Mouse (Mus musculus): ENCODE measurements around the gene Bpifb3.
A peak's percentile ranks its signal among the peaks of the same experiment; 100 is the strongest.

Gene Bpifb3

GRCm38 (mm10) chr2:153917930-153918329 is at the start of gene Bpifb3:
Gene Bpifb3, plus strand, starts transcription at chr2:153918230.
- no peak for DNase-seq

GRCm38 (mm10) chr2:153870984-153871383 is 47.0 kb upstream of the Bpifb3 start, which contains the start of gene Sun5:
Gene Sun5, minus strand, starts transcription at chr2:153871084.
- DNase-seq: no peak

- DNase-seq: no peak
Observed at GRCm38 (mm10) chr2:153874745-153875144, 43.3 kb upstream of the Bpifb3 start, which contains the start of gene Bpifb2. Gene Bpifb2, plus strand, starts transcription at chr2:153875045.

GRCm38 (mm10) chr2:153899111-153899510 is 18.9 kb upstream of the Bpifb3 start:
- no peak for DNase-seq

GRCm38 (mm10) chr2:153900088-153900487 is 17.9 kb upstream of the Bpifb3 start, which contains the start of gene Bpifb6:
Gene Bpifb6, plus strand, starts transcription at chr2:153900388.
- DNase-seq: no peak

- DNase-seq: no peak
Observed at GRCm38 (mm10) chr2:153902726-153903125, 15.3 kb upstream of the Bpifb3 start.

GRCm38 (mm10) chr2:153906626-153907025 is 11.4 kb upstream of the Bpifb3 start:
- DNase-seq: no peak

- DNase-seq: peak; percentile 23
Observed at GRCm38 (mm10) chr2:153914151-153914550, 3.9 kb upstream of the Bpifb3 start.

GRCm38 (mm10) chr2:153921246-153921645 is 3.2 kb downstream of the Bpifb3 start:
- DNase-seq: no peak

- peak; percentile 61 for DNase-seq
Observed at GRCm38 (mm10) chr2:153929871-153930413, 11.9 kb downstream of the Bpifb3 start.

GRCm38 (mm10) chr2:153931125-153931524 is 13.1 kb downstream of the Bpifb3 start:
- DNase-seq: no peak

- no peak for DNase-seq
Observed at GRCm38 (mm10) chr2:153933311-153933710, 15.3 kb downstream of the Bpifb3 start.

- DNase-seq: no peak
Observed at GRCm38 (mm10) chr2:153935348-153935747, 17.3 kb downstream of the Bpifb3 start.

- no peak for DNase-seq
Observed at GRCm38 (mm10) chr2:153937843-153938242, 19.8 kb downstream of the Bpifb3 start, which contains the start of gene Bpifb4. Gene Bpifb4, plus strand, starts transcription at chr2:153938212.

- peak; percentile 58 for DNase-seq
Observed at GRCm38 (mm10) chr2:153943537-153943936, 25.5 kb downstream of the Bpifb3 start.

- DNase-seq: no peak
Observed at GRCm38 (mm10) chr2:153944567-153944966, 26.5 kb downstream of the Bpifb3 start.

GRCm38 (mm10) chr2:153952897-153953296 is 34.9 kb downstream of the Bpifb3 start:
- DNase-seq: peak; percentile 80

GRCm38 (mm10) chr2:153953836-153954235 is 35.8 kb downstream of the Bpifb3 start:
- DNase-seq: peak; percentile 53

GRCm38 (mm10) chr2:153962821-153963331 is 44.8 kb downstream of the Bpifb3 start:
- DNase-seq: no peak

- no peak for DNase-seq
Observed at GRCm38 (mm10) chr2:153963334-153963733, 45.3 kb downstream of the Bpifb3 start.

GRCm38 (mm10) chr2:153970221-153970620 is 52.2 kb downstream of the Bpifb3 start:
- DNase-seq: no peak

- DNase-seq: no peak
Observed at GRCm38 (mm10) chr2:153974582-153974981, 56.6 kb downstream of the Bpifb3 start, which contains the start of gene Bpifa6. Gene Bpifa6, plus strand, starts transcription at chr2:153974945.
